Mouse (Mus musculus): Measurements from ENCODE around the gene Grip2. TPM values are rescaled to one million over a fixed set of nuclear protein-coding genes. Genes with fewer than 3 reads are reported as not detected.

Grip2 gene
- polyA plus RNA-seq, 1 experiment from 2014 or later = 4.9 TPM

DNA sequence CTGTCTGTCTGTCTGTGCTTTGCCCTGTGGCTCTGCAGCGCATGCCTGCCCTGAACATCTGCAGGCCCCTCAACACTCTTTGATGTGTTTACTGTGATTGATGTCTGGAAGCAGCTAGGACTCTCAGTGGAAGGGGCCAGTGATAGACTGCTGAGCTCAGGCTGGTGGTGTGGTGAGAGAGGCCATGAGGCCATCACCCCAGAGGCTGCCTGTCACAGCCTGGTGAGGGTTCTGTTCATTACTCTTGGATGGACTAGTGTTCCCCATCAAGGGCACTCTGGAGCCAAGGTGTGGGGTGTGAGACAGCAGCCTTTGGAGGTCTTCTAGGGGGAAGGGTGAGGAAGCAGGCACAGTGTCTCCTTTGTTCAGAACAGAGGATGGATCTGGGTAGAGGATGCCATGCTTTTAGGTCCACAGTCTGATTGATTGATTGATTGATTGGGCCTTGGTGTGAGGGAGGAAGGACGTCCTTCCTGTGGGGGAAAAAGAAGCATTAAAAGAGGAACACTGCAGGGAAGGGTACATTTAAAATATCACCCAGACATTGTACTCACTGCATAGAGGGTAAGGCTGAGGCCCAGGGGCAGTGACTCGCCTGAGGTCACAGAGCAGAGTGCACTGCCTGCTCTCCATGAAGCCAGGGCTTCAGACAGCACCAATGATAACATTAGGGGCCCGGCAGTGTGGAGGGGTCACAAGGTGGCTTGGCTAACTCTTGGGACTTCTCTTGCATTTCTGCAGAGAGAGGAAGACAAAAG lies 114.8 kb downstream of the Grip2 start:
- peaks cover 24% of the 10 kb centered on the region for H3K36me3 ChIP-seq
- 0 out of 2 replicates have a peak, but pooled peaks have one; percentile 2 for ATAC-seq (ENCODE audit: low read depth)
- peak overlapping the region; percentile 69 for H3K27ac ChIP-seq (replicated peaks)
- no peaks in the 10 kb centered on the region for H3K27me3 ChIP-seq
- WGBS = 21% methylated on average over 4 of the region's 4 CpGs
- H3K4me2 ChIP-seq = no peak overlapping the region
- H3K9me3 ChIP-seq = no peaks in the 10 kb centered on the region
- H3K4me1 ChIP-seq (replicated peaks) = peaks cover 56% of the 10 kb centered on the region
- H3K9ac ChIP-seq = peak overlapping the region; percentile 54
- no peak overlapping the region for H3K4me3 ChIP-seq

Other genes with a start within 250 kb of the Grip2 start
- gene Slc6a6, start 143.2 kb downstream of the Grip2 start, polyA plus RNA-seq (2015; fragmentation: Nextera tagmentation; extraction: Ambion mirVana) = 63.7 and 70.0 TPM in 2 replicates
- gene Ccdc174, start 50.8 kb upstream of the Grip2 start, polyA plus RNA-seq (2015; fragmentation: Nextera tagmentation; extraction: Ambion mirVana) = 51.4 and 54.7 TPM in 2 replicates
- 1.0 TPM in 2 replicates for gene 4930590J08Rik, start 75.6 kb upstream of the Grip2 start, polyA plus RNA-seq (2015; fragmentation: Nextera tagmentation; extraction: Ambion mirVana)
- 21.7 and 24.2 TPM in 2 replicates for gene Fgd5, start 151.6 kb upstream of the Grip2 start, polyA plus RNA-seq (2015; fragmentation: Nextera tagmentation; extraction: Ambion mirVana)

All from neural tube, embryonic 13.5 days (tissue).